Mouse (Mus musculus): ENCODE results near the gene Aplnr. TPM values are rescaled to one million over a fixed set of nuclear protein-coding genes. Genes with fewer than 3 reads are reported as not detected.

Gene Aplnr
- polyA plus RNA-seq, 1 experiment: 0.56 TPM

GRCm38 (mm10) chr2:85172071-85172762, 36.2 kb downstream of the Aplnr start:
- no peaks in the 10 kb centered on the region for H3K4me1 ChIP-seq (ENCODE audit: control insufficient read depth, insufficient read depth, low read length)
- no peak for TF ChIP-seq CTCF (IDR thresholded peaks at IDR 0.05; ENCODE audit: extremely low read depth, insufficient read depth, low read length)
- no peak for TF ChIP-seq POLR2A (IDR thresholded peaks at IDR 0.05; ENCODE audit: extremely low read depth, insufficient read depth, low read length)
- H3K27ac ChIP-seq (ENCODE audit: insufficient read depth, low read length): no peak overlapping the region
- no peak overlapping the region for H3K4me3 ChIP-seq (ENCODE audit: insufficient read depth, low read length)

- H3K27ac ChIP-seq (ENCODE audit: insufficient read depth, low read length): no peak overlapping the region
- H3K4me1 ChIP-seq (ENCODE audit: control insufficient read depth, insufficient read depth, low read length): no peaks in the 10 kb centered on the region
- no peak for TF ChIP-seq CTCF (IDR thresholded peaks at IDR 0.05; ENCODE audit: extremely low read depth, insufficient read depth, low read length)
- no peak for TF ChIP-seq POLR2A (IDR thresholded peaks at IDR 0.05; ENCODE audit: extremely low read depth, insufficient read depth, low read length)
Observed at GRCm38 (mm10) chr2:85172763-85173103, 36.7 kb downstream of the Aplnr start.

GRCm38 (mm10) chr2:85173545-85173944, 37.5 kb downstream of the Aplnr start:
- TF ChIP-seq CTCF (IDR thresholded peaks at IDR 0.05; ENCODE audit: extremely low read depth, insufficient read depth, low read length) (no peak), POLR2A (IDR thresholded peaks at IDR 0.05; ENCODE audit: extremely low read depth, insufficient read depth, low read length) (no peak)
- no peak overlapping the region for H3K4me3 ChIP-seq (ENCODE audit: insufficient read depth, low read length)
- H3K4me1 ChIP-seq (ENCODE audit: control insufficient read depth, insufficient read depth, low read length): no peaks in the 10 kb centered on the region
- no peak overlapping the region for H3K27ac ChIP-seq (ENCODE audit: insufficient read depth, low read length)

More at GRCm38 (mm10) chr2:85172763-85173103, 36.7 kb downstream of the Aplnr start:
- H3K4me3 ChIP-seq (ENCODE audit: insufficient read depth, low read length): no peak overlapping the region

GRCm38 (mm10) chr2:85178139-85178800, 42.2 kb downstream of the Aplnr start:
- TF ChIP-seq CTCF (IDR thresholded peaks at IDR 0.05; ENCODE audit: extremely low read depth, insufficient read depth, low read length): no peak
- TF ChIP-seq POLR2A (IDR thresholded peaks at IDR 0.05; ENCODE audit: extremely low read depth, insufficient read depth, low read length): no peak
- Histone ChIP-seq H3K27ac (ENCODE audit: insufficient read depth, low read length) (no peak overlapping the region), H3K4me3 (ENCODE audit: insufficient read depth, low read length) (no peak overlapping the region), H3K4me1 (ENCODE audit: control insufficient read depth, insufficient read depth, low read length) (no peaks in the 10 kb centered on the region)

- TF ChIP-seq CTCF (IDR thresholded peaks at IDR 0.05; ENCODE audit: extremely low read depth, insufficient read depth, low read length) (no peak), POLR2A (IDR thresholded peaks at IDR 0.05; ENCODE audit: extremely low read depth, insufficient read depth, low read length) (no peak)
Observed at GRCm38 (mm10) chr2:85187582-85188151, 51.6 kb downstream of the Aplnr start.

More at GRCm38 (mm10) chr2:85187582-85188151, 51.6 kb downstream of the Aplnr start:
- H3K27ac ChIP-seq (ENCODE audit: insufficient read depth, low read length): no peak overlapping the region
- no peak overlapping the region for H3K4me3 ChIP-seq (ENCODE audit: insufficient read depth, low read length)
- H3K4me1 ChIP-seq (ENCODE audit: control insufficient read depth, insufficient read depth, low read length): no peaks in the 10 kb centered on the region

Other genes with a start within 250 kb of the Aplnr start
- 73.3 and 76.9 TPM in 2 replicates for gene Rtn4rl2, start 249.5 kb upstream of the Aplnr start, polyA plus RNA-seq (2012; rRNA removed)
- 0.68 and 0.92 TPM in 2 replicates for gene Slc43a3, start 199.6 kb upstream of the Aplnr start, polyA plus RNA-seq (2012; rRNA removed)
- 0.17 TPM in 1 of 2 replicates, not detected in the other for gene Prg2, start 155.8 kb upstream of the Aplnr start, polyA plus RNA-seq (2012; rRNA removed)
- gene Prg3, start 148.0 kb upstream of the Aplnr start, polyA plus RNA-seq (2012; rRNA removed): not detected in 2 replicates
- 92.4 and 110 TPM in 2 replicates for gene Ssrp1, start 99.0 kb upstream of the Aplnr start, polyA plus RNA-seq (2012; rRNA removed)
- 1.7 and 2.2 TPM in 2 replicates for gene P2rx3, start 98.8 kb upstream of the Aplnr start, polyA plus RNA-seq (2012; rRNA removed)
- 55.4 and 62.8 TPM in 2 replicates for gene Tnks1bp1, start 88.2 kb upstream of the Aplnr start, polyA plus RNA-seq (2012; rRNA removed)
- gene Lrrc55, start 61.0 kb downstream of the Aplnr start, polyA plus RNA-seq (2012; rRNA removed): 35.7 and 36.0 TPM in 2 replicates
- gene Olfr987, start 203.1 kb downstream of the Aplnr start, polyA plus RNA-seq (2012; rRNA removed): not detected in 2 replicates
- gene Olfr988, start 227.0 kb downstream of the Aplnr start, polyA plus RNA-seq (2012; rRNA removed): not detected in 2 replicates